Mouse (Mus musculus): Measurements from ENCODE around the gene Ski.

Gene Ski

DNA sequence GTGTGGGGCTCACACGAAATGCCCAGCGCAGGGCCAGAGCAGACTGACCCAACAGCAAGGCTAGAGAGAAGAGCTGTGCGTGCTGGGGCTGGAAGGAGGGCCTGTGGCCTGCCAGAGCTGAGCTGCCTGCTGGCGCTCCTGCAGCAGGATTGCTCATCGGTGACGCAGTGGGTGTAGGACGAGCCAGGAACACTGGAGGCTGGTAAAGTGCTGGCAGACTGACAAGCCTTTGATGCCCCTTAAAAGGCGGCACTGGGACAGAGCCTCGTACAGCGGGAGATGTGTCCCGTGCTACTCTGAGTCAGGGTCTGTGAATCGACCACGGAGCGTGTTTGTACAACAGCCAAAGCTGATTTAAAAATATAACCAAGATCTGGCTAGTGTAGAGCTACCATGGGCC is 92.4 kb downstream of the Ski start:
- no peak for DNase-seq (ENCODE audit: low read depth, low spot score)

DNA sequence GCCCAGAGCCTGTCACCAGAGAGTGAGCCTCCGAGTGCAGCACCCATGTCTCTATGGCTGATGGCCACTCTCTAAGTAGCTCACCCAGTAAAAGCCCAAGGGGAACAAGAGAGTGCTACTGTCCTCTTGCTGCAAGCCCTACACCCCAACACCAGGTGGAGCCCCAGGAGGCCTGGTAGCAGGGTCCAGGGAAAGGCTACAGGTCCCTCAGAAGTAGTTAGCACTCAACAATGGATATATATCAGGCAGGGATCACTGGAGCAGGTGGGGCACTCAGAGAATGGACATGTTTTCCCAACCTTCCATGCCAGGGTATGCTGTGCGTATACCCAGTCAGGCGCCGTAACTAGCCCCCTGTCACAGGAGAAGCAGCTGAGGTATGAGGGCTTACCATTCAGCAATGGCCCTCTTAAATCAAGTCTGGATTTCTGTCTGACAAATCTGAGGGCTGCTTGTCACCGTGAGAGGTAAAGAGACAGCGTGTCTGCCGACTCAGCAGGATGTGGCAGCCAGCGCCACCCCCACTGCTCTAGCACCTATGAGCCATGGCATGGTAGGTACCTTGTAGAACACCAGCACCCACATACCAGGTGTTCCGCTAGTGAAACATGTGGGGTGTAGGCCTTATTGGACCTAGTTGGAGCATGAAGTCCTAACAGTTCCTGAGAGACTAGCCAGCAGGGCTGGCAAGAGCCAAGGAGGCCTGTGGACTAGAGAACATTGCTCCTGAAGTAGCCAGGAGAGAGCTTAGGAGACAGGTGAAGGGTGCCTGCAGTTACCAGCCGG is 93.1 kb downstream of the Ski start:
- DNase-seq (ENCODE audit: low read depth, low spot score): no peak

DNA sequence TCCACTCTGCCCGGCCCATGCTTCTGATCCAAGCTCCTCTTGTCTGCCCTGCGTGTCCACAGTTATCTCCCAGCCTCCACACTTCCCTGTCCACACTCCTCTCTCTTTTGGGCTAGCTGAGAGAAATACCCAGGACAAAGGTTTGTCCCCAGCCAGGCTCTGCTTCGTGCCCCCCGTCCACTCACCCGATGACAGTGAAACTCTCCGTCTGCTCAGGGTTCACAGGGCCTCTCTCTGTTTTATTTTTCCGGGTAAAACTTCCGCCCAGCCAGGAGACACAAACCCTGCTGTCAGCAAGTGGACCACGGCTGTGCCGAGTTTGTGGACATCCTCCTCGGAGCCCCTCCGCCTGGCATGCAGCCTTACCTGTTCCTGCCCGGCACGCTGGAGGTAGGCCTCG is 94.0 kb downstream of the Ski start:
- DNase-seq (ENCODE audit: low read depth, low spot score): no peak

DNA sequence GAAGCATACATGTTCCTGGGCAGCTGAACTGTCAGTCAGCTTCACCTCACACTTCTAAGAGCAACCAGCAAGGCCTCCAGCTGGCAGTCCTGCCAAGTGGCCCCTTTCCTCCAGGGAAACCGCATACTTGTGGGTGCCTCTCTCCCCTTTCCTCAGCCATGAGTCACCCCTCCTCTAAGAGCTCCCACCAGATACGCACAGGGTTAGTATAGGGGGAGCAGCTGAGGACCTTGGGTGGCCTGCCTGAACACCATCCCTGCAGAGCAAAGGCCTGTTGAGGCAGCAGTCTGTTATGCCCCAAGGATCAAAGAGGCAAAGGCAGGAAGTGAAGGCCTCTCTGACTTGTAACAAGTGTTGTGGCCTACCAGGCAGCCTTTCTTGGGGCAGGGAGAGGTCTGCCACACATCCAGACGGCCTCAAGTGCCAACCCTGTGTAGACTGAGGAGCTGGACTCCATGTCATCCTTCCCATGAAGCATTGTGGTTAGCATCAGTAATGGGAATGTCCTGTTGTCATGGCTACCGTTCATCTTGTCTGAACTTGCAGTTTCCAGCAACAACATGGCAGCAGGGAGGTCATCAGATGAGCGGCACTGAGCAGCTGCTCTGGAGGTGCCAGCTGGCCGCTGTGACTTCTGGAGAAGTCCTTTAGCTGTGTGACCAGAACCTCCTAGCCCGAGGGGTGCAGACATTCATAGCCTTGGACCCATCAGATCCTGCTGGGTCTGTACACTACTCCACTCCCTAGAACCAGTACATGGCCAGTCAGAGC is 95.6 kb downstream of the Ski start:
- no peak for DNase-seq (ENCODE audit: low read depth, low spot score)

DNA sequence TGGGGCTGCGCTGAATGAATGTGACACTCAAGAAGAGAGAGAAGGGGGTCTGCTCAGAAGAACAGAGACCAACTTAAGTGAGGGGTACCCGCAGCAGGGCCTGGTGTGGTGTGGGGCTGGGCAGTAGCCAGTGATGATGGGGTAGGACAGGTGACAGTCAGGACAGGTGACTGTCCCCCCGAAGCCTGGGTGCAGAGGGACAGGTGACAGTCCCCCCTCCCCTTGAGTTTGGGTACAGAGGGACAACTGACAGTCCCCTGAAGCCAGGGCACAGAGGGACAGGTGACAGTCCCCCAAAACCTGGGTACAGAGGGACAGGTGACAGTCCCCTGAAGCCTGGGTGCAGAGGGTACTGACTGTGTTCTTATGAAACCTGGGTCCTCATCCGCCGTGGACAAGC is 96.2 kb downstream of the Ski start:
- DNase-seq (ENCODE audit: low read depth, low spot score): no peak

DNA sequence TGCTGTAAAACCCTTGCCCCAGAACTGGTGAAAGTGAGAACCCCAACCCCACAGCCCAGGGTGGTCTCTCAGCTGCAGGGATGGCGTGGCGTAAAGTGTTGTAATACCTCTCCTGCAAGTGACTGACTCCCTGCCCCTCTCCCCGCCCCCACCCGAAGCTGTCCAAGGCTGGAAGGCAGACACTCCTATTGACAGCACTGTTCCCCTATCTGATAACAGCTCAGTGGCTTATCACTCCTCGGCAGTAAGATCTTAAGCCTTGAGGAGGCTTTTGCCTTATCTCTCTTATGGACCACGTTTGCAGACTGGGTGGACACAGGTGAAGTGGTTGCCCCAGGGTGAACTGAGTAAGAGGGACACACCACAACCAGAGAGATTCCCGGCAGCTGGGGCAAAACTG is 97.1 kb downstream of the Ski start:
- DNase-seq (ENCODE audit: low read depth, low spot score): no peak

DNA sequence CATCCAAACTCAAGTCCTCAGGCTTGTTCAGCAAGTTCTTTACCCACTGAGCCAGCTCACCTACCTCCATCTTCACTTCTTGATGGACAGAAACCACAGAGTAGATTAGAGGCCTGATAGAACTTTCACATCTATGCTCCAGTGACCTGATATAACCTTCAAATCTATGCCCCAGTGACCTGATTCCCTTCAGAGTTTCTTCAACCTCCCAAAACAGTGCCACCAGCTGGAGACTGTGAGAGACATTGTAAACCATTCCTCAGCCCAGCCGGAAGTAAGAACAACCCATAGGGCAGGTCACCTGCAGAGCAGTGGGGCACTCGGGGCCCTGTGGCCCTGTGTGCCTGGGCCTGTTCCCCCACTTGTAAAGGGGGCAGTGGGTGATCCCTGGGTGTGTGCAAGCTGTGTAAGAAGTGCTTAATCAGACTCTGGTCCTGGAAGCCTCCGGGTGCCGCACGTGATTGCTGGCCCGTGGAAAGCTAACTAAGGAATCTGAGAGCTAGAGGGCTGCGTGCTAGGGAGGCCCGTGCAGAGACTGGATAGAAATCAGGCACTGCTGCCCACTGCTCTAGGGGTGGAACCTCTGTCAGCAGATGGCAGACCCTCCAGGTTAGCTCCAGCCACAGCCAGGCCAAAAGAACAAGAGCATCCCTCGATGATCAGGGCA is 98.4 kb downstream of the Ski start:
- DNase-seq (ENCODE audit: low read depth, low spot score): no peak

DNA sequence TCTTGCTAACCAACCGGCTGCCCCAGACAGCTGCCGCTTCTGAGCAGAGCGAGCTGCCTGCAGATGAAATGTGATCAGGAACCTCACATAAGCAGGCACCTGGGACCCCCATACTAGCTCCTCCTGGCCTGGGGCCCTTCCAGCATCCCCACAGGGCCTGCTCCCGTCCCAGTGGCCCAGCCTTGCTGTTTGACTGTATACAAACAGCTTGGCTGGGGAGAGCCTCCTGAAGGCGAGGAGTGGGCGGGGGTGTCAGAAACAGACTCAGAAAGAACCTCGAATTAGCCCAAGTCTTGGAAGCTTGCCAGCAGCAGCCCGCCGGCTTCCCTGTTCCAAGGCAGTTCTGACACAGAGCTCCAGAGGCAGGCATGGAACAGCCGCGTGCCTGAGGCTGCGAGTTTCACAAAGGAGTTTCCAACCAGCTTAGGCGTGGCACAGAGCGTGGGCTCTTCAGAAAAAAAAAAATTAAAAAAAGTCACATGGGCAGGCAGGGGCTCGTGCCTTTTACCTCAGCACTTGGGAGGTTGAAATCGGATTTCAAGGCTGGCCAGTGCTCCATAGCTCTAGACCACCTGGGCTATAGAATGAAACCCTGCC is 99.8 kb downstream of the Ski start:
- DNase-seq (ENCODE audit: low read depth, low spot score): no peak

DNA sequence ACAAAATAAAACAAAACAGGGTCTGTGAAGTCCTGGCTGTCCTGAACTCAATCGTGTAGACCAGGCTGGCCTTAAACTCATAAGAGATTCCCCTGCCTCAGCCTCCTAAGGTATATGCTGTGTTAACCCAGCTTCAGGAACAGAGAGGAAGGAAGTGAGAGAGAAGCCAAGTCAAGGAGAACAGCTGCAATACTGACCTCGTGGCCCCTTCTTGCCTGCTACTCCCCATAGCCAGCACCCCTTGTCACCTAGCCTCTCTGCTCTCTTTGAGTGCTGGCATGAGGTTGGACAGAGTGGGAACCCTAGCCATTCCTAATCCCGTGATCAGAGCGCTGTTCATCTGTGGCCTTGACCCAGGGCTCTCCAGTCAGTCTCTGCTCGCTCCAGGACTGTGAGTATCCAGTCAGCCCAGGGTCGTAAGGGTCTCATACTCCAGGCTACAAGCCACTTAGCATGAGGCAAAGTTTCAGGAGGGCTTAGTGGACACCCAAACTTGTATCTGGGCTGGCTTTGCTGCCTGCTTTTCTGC is 100.4 kb downstream of the Ski start:
- DNase-seq (ENCODE audit: low read depth, low spot score): no peak

DNA sequence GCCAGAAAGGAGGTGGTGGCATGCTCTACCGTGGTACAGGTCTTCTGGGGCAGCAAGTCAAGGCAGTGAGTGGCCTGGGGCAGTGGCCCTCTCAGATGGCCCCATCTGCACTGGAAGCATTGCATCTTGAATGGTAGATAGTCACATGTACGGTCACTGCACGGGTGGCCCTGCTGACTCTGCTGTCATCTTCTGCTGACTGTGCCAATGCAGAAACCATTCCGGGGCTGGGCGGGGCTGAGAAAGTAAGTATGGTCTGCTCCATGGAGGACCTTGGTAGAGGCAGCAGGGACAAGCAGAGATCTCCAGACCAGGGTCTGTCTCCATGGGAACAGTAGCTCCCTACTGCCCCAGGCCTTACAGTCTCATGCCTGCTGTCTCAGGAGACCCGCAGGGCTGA is 101.2 kb downstream of the Ski start:
- DNase-seq (ENCODE audit: low read depth, low spot score): no peak

DNA sequence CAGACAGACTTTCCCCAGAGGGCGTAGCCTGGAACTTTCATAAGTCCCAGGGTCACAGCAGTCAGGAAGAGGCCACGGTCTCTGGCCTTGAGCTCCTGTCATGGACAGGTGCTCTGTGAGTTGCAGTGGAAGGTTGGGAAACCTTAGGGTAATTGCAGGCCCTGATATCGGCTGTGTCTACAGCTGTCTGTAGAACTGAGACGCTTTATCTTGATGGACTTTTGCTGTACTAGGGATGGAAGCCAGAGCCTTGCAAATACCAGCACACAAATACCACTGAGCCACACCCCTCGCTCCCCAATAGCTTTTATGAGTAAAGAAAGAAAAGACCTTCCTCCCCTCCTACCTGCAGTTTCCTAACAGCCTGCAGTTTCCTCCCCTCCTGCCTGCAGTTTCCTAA is 101.8 kb downstream of the Ski start:
- DNase-seq (ENCODE audit: low read depth, low spot score): no peak

DNA sequence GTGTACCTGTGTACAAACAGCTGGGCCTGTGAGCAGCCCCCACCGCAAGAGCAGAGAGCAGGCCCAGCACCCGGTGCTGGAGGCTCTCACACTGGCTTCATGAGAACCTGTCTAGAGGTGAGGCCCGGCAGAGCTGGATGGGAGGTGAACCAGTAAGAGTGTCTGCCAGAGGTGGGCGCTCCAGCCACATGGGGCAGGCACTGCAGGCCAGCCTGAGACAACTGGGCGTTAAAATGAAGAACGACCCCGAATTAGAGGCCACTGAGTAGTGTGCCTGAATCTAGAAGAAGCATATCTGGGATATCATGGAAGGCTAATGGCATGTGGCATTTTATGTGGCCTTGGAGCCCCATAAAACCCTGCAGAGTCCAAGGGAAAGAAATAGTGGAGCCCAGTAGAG is 102.4 kb downstream of the Ski start:
- no peak for DNase-seq (ENCODE audit: low read depth, low spot score)

DNA sequence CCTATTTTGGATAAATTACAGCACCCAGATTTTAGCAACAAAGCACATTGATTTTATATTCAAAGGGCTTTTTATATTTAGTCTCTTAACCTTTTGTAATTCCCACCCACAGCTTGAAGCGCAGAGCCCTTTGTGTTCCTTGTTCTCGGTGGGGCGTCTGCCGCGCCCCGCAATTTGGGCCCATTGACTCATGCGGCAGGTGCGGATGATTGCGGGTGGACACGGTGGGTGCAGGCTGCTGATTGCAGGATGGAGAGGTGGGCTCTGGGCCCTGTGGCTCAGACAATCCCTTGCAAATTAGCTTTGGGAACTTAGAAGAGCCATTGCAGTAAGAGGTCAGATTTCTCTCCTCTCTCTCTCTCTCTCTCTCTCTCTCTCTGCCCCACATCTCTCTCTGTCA is 104.1 kb downstream of the Ski start:
- DNase-seq (ENCODE audit: low read depth, low spot score): no peak

DNA sequence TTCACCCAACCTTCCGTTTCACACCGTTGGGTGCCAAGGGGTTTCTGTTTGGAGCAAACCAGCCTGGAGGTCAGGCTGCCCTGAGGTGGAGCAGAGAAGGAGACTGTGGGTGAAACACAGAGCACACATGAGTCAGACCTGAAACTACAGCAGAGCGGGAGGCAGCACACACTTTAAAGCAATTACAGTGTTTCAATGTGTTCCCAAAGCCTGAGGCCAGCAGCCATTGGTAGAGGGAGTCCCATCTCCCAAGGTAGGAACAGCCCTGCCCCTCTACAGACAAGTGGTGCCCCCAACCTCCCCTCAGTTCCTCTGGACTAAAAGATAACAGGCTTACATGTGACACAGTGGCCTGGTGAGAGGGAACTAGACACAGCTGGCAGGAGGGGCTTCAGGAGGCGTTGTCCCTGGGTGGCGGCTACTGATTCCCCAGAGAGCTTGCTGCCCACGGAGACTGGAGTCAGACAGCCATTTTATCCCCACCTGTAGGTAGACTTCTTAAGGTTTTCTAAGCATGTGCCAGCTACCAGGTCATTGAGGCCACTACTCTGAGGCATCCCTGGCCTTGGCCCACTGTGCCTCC is 104.9 kb downstream of the Ski start:
- DNase-seq (ENCODE audit: low read depth, low spot score): no peak

DNA sequence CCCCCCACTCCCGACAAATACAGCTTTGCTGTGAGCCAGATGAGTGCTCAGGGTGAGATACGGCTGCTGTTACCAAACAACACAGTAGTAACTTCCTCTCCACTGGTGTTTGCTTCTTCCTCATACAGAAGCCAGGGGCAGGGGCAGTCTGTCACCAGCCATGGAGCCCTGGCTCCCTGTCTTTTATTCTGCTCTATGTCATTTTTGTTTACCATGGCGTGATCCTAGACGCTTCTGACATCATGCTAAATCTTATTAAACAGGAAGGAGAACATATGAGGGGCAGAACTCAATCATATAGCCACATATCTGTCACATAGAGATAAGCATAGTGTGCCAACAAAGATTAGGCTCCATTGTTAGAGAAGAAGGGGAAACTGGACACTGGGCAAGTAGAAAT is 105.8 kb downstream of the Ski start:
- DNase-seq (ENCODE audit: low read depth, low spot score): no peak

DNA sequence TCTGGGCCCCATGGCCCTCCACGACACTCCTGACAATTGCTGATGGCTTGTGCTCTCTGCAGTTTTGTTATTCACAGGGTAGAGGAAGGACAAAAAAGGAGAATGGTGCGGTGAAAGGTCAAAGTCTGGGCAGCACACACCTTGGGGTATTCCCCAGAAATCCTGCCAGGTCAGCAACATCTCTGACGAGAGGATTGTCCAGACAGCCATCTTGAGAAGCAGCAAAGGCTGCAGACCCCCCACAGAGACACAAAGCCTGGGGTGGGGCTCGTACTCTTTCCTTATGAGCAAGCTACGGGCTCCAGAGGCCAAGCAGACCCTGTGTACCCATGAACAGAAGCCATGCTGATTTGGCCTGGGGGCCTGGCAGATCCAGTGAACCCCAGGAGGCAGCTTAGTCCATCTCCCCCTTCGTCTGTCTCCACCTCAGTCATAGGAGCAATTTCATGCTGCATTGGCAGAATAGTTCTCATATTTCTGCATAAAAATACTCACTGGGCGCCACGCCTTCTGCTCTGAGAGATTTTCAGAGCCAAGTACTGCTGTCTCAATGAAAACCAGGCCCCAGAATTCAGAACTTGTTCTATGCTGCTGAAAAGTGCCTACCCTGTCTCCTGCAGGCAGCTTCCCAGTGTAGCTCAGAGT is 108.5 kb downstream of the Ski start:
- no peak for DNase-seq (ENCODE audit: low read depth, low spot score)

DNA sequence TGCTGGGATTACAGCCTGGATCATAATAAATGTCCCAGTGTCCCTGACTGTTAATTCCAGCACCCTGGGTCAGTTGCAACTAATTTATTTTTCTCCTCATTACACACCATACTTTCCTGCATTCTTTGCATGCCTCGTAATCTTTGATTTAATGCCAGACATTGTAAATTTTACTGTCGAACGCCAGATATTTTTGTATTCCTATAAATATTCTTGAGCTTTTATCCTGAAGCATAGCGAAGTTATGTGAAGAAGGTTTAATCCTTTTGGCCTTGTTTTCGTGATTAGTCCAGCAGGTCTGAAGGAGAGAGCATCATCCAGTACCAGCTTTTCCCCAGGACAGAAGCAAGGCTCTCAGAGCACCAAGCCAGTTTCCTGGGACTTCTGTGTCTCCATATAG is 112.9 kb downstream of the Ski start:
- no peak for DNase-seq (ENCODE audit: low read depth, low spot score)

DNA sequence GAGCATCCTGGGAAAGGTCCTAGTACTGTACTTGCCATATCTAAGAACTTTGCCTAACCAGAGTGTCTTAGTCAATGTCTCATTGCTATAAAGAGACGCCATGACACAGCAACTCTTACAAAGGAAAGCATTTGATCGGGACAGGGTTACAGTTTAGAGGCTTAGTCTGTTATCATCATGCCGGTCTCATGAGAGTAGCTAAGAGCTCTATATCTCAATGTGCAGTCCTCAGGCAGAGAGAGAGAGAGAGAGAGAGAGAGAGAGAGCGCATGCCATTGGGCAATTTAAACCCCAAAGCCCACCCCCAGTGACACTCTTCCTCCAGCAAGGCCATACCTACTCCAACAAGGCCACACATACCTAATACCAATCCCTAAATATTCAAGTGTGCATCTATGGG is 114.5 kb downstream of the Ski start:
- no peak for DNase-seq (ENCODE audit: low read depth, low spot score)

Measured in embryo, embryonic 11.5 days (tissue).